Mouse (Mus musculus): ENCODE measurements around the gene AI464131. TPM values are rescaled to one million over a fixed set of nuclear protein-coding genes. Genes with fewer than 3 reads are reported as not detected.

Gene AI464131
- polyA plus RNA-seq, 1 experiment = not detected

DNA sequence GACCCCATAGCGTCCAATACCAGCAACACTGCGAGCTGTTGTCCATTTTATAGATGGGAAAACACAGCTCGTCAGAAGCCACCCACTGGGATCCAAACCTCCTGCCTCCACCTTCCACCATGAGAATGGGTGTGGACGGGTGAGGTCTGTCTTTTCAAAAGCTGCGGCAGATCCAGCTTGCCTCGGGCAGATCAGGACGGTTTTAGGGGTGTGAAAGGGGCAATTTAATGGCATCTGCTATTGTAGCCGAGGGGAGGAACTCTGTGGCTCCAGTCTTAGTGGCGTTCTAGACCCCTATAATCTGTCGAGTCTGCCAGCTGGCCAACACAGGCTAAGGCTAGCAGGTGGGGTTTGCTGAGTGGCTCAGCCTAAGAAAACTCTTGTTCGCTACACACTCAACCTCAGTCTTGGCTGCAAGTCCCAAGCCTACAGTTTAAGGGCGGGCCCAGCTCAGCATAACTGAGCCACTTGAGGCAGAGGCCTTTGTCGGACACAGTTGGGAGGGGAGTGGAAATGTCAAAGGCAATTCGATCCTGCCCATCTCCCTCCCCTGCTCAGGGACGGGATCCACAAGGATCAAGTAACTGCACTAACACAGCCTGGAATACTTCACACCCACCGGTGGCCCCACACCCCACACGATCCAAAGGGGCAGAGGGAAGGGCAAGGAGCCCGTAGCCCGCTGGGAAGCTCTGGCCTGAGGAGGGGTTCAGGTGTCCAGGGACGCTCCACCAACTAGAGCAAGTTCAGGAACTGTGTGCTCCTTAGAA lies 520 bp downstream of the AI464131 start:
- Histone ChIP-seq H3K4me1 (ENCODE audit: control insufficient read depth, insufficient read depth, low read length) (peaks cover 2% of the 10 kb centered on the region), H3K4me3 (replicated peaks; ENCODE audit: control insufficient read depth, low read depth, low read length) (no peak overlapping the region), H3K27ac (ENCODE audit: control insufficient read depth, insufficient read depth, low read depth, low read length, poor library complexity) (no peak overlapping the region)
- TF ChIP-seq POLR2A (IDR thresholded peaks at IDR 0.05; ENCODE audit: borderline replicate concordance, control insufficient read depth, low read depth, low read length) (no peak), CTCF (IDR thresholded peaks at IDR 0.05; ENCODE audit: control insufficient read depth, insufficient read depth, low read length) (no peak)
- 22% methylated on average over 20 of the region's 20 CpGs for WGBS

DNA sequence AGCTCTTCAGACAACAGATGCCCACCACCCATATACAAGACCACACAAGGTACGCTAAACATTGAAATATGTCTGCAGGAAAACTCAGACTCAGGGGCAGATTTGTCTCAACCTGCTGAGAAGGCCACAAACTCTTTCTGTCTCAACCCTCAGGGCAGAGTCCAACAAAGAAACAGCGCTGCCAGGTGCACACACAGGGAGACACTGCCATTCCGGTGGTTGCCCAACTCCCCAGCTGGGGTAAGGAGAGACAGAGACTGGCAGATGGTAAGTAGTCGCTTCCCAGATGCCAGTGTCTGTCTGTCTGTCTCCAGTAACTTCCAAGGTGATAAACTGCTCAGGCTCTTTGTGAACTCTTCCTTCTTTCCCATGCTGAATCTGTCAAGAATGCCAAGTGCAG lies 2.1 kb downstream of the AI464131 start:
- WGBS = 72% methylated on average over 4 of the region's 4 CpGs
- H3K4me1 ChIP-seq (ENCODE audit: control insufficient read depth, insufficient read depth, low read length) = no peaks in the 10 kb centered on the region; the same call in 1 of the 2 replicates

DNA sequence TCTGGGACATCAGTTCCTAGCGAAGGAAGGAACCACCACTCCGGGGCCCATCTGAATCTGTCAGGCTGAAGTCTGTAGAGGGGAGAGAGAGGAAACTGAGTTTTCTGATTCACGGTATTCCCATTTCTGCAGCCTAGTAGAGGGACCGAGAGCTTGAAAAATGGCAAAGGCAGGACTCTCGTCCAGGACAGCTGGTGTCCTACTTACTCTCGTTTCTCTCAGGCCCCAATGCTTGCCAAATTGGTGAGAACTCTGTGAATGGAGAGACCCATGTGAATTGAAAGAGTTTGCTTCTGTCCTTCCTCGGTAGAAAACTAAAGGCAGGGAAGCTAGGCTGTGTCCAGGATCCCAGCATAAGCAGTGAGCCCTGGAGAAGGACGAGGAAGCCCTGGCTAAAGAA lies 3.3 kb downstream of the AI464131 start:
- 63% methylated on average over 8 of the region's 8 CpGs for WGBS
- Histone ChIP-seq H3K4me3 (replicated peaks; ENCODE audit: control insufficient read depth, low read depth, low read length) (no peak overlapping the region), H3K4me1 (ENCODE audit: control insufficient read depth, insufficient read depth, low read length) (no peaks in the 10 kb centered on the region; the same call in 1 of the 2 replicates), H3K27ac (ENCODE audit: control insufficient read depth, insufficient read depth, low read depth, low read length, poor library complexity) (no peak overlapping the region)
- TF ChIP-seq POLR2A (IDR thresholded peaks at IDR 0.05; ENCODE audit: borderline replicate concordance, control insufficient read depth, low read depth, low read length) = no peak
- TF ChIP-seq CTCF (IDR thresholded peaks at IDR 0.05; ENCODE audit: control insufficient read depth, insufficient read depth, low read length) = no peak

More for the DNA sequence above, 2.1 kb downstream of the AI464131 start:
- no peak overlapping the region for H3K27ac ChIP-seq (ENCODE audit: control insufficient read depth, insufficient read depth, low read depth, low read length, poor library complexity)
- no peak overlapping the region for H3K4me3 ChIP-seq (replicated peaks; ENCODE audit: control insufficient read depth, low read depth, low read length)
- TF ChIP-seq POLR2A (IDR thresholded peaks at IDR 0.05; ENCODE audit: borderline replicate concordance, control insufficient read depth, low read depth, low read length) = no peak
- no peak for TF ChIP-seq CTCF (IDR thresholded peaks at IDR 0.05; ENCODE audit: control insufficient read depth, insufficient read depth, low read length)

DNA sequence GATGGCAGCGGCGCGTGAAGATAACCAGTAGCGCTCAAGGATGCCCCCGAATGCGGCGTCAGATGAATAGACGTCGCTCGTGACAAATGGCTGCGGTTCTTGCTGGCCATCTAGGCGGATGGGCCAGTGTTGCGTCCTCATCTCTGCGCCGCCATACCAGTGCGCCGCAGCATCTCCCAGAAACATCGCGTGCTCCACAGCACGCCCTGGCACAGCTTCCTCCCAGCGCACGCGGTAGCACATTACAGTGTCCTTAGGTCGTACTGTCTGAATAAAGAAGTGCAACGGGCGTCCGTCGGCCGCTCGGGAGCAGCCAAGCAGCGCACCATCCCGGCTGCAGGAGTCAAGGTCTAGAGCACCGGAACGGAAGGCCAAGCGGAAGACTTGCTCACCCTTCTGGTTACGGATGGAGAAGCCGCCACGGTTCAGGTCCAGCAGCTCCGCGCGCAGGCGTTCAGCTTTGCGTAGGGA lies 3.9 kb downstream of the AI464131 start:
- WGBS = 4% methylated on average over 43 of the region's 43 CpGs
- Histone ChIP-seq H3K27ac (ENCODE audit: control insufficient read depth, insufficient read depth, low read depth, low read length, poor library complexity) (no peak overlapping the region), H3K4me3 (replicated peaks; ENCODE audit: control insufficient read depth, low read depth, low read length) (no peak overlapping the region), H3K4me1 (ENCODE audit: control insufficient read depth, insufficient read depth, low read length) (no peaks in the 10 kb centered on the region; the same call in 1 of the 2 replicates)
- TF ChIP-seq POLR2A (IDR thresholded peaks at IDR 0.05; ENCODE audit: borderline replicate concordance, control insufficient read depth, low read depth, low read length) = no peak
- no peak for TF ChIP-seq CTCF (IDR thresholded peaks at IDR 0.05; ENCODE audit: control insufficient read depth, insufficient read depth, low read length)

DNA sequence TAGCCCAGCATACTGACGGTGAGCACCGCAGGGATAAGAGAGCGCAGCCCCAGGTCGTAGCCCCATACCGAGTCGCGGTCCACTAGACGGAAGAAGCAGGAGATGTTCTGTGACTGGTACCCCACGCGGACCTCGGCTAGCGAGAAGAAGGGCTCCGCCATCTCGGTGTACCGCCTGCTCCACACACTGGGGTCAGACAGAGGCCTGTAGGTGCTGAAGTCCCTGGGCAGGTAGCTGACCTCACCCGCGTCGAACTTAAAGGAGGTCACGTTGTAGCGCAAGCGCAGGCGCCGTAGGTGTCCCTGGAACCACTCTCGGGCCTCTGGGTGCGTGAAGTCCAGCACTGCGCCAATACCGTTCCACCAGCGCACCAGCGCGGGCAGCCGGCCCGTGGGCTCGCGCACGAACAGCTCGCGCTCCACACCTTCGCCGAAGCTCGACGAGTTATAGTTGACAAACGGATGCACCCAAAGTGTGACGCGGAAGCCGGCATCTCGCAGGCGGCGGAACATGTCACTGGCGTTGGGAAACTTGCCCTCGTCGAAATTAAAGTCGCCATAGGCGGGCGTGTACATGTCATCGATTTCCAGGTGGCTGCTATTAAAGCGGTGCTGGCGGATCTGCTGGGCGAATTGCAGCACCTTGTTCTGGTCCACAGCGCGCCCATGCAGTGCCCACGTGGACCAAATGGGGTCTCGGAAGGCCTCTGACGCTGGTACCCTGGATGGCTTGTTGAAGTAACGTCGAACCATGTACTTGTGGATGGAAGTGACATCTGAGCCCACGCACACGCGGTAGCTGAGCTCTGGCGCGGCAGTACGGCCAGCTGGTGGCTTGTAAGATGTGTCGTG lies 4.7 kb downstream of the AI464131 start:
- Histone ChIP-seq H3K4me3 (replicated peaks; ENCODE audit: control insufficient read depth, low read depth, low read length) (no peak overlapping the region), H3K27ac (ENCODE audit: control insufficient read depth, insufficient read depth, low read depth, low read length, poor library complexity) (no peak overlapping the region), H3K4me1 (ENCODE audit: control insufficient read depth, insufficient read depth, low read length) (no peaks in the 10 kb centered on the region; the same call in 1 of the 2 replicates)
- WGBS = 9% methylated on average over 72 of the region's 72 CpGs
- TF ChIP-seq CTCF (IDR thresholded peaks at IDR 0.05; ENCODE audit: control insufficient read depth, insufficient read depth, low read length) = no peak
- TF ChIP-seq POLR2A (IDR thresholded peaks at IDR 0.05; ENCODE audit: borderline replicate concordance, control insufficient read depth, low read depth, low read length) = no peak

DNA sequence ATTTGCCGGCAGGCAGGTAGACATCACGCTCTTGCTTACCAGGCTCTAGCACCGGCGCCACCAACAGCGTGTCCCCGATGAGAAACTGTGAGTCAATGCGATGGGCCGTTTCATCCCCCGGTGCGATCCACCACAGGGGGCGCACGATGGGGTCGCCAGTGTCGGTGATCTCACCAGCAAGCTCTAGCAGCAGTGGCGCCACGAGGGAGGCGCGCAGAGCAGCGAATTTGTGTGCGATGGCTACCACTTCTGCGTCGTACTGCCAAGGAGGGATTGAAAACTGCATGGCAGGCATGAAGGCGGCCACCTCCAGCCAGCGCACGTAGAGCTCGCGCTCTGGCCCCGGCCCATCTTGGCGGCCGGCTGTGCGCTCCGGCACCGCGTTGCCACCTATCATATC lies 5.3 kb downstream of the AI464131 start:
- no peaks in the 10 kb centered on the region; the same call in 1 of the 2 replicates for H3K4me1 ChIP-seq (ENCODE audit: control insufficient read depth, insufficient read depth, low read length)
- no peak overlapping the region for H3K27ac ChIP-seq (ENCODE audit: control insufficient read depth, insufficient read depth, low read depth, low read length, poor library complexity)
- WGBS = 4% methylated on average over 34 of the region's 34 CpGs
- TF ChIP-seq POLR2A (IDR thresholded peaks at IDR 0.05; ENCODE audit: borderline replicate concordance, control insufficient read depth, low read depth, low read length) = no peak
- no peak for TF ChIP-seq CTCF (IDR thresholded peaks at IDR 0.05; ENCODE audit: control insufficient read depth, insufficient read depth, low read length)
- no peak overlapping the region for H3K4me3 ChIP-seq (replicated peaks; ENCODE audit: control insufficient read depth, low read depth, low read length)

DNA sequence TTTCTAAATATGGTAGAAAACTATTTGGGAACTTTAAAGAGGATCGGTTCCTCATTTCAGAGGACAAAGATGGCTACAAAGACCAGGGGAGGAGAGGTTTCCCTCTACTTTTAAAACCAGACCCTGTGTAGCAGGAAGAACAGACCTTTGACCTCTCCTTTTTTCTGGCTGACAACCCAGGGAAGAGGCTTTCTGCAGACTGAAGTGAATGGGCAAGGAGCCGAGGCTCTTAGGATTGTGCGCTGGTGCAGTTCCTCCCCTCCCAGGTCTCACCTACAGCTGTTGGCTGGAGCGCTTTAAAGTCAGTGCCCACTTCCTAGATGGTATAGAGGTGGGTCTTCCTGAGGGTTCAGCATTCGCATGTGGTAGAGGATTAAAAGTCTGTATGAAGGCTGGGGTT lies 5.8 kb downstream of the AI464131 start:
- Histone ChIP-seq H3K27ac (ENCODE audit: control insufficient read depth, insufficient read depth, low read depth, low read length, poor library complexity) (no peak overlapping the region), H3K4me1 (ENCODE audit: control insufficient read depth, insufficient read depth, low read length) (no peaks in the 10 kb centered on the region; the same call in 1 of the 2 replicates), H3K4me3 (replicated peaks; ENCODE audit: control insufficient read depth, low read depth, low read length) (no peak overlapping the region)
- no peak for TF ChIP-seq POLR2A (IDR thresholded peaks at IDR 0.05; ENCODE audit: borderline replicate concordance, control insufficient read depth, low read depth, low read length)
- no peak for TF ChIP-seq CTCF (IDR thresholded peaks at IDR 0.05; ENCODE audit: control insufficient read depth, insufficient read depth, low read length)
- 35% methylated on average over 5 of the region's 5 CpGs for WGBS

DNA sequence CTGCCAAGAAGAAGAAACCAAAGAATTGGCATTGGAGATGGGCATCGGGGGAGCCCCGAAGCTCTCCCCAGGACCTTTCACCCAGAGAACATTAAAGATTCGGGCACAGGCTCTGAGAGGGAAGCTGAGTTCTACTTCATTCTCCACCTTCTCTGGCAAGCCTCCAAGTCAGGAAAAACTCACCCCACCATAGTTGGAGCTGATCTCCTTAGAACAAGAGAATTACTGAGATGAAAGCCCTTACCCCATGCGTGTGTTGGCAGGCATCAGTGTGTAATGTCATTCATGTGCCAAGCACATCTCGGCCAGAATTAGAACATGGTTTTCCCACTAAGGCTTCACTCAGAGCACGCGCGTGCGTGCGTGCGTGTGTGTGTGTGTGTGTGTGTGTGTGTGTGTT lies 7.0 kb downstream of the AI464131 start:
- TF ChIP-seq CTCF (IDR thresholded peaks at IDR 0.05; ENCODE audit: control insufficient read depth, insufficient read depth, low read length) (no peak), POLR2A (IDR thresholded peaks at IDR 0.05; ENCODE audit: borderline replicate concordance, control insufficient read depth, low read depth, low read length) (no peak)
- no peaks in the 10 kb centered on the region; the same call in 1 of the 2 replicates for H3K4me1 ChIP-seq (ENCODE audit: control insufficient read depth, insufficient read depth, low read length)
- WGBS = 76% methylated on average over 11 of the region's 11 CpGs
- H3K4me3 ChIP-seq (replicated peaks; ENCODE audit: control insufficient read depth, low read depth, low read length) = no peak overlapping the region
- no peak overlapping the region for H3K27ac ChIP-seq (ENCODE audit: control insufficient read depth, insufficient read depth, low read depth, low read length, poor library complexity)
